Mouse (Mus musculus) liver, embryonic 14.5 days (tissue): ENCODE measurements at regions not wholly inside any gene's neighbourhood (a gene's known extent, or its start where the extent isn't known, plus 50 kb on each side); places are given as distances from the start of the nearest gene placed in this dataset.

Experiments
- ATAC-seq: fragments of 200-750 bp; cut with Nextera tagmentation; 2 replicates; pipeline ENCODE4 v1.8.0; 2017; ENCODE audit warnings: moderate number of reproducible peaks, mild to moderate bottlenecking, moderate library complexity; ENCODE audit not compliant: insufficient read depth
- DNase-seq, 3 experiments: peaks; one replicate each; pipeline ENCODE4 v3.0.0-alpha.2; 2012 to 2013; ENCODE audit warnings: low read depth in 3 of 3, low spot score in 3 of 3
- H3K27ac ChIP-seq: fragments of 300-500 bp; sonication (generic); 2 replicates; pipeline ENCODE4 v1.5.1; 2014; ENCODE audit warnings: moderate library complexity, mild to moderate bottlenecking, control low read depth, inconsistent platforms
- H3K27me3 ChIP-seq: fragments of 300-500 bp; sonication (generic); 2 replicates; pipeline ENCODE4 v1.6.1; 2014; ENCODE audit warnings: mild to moderate bottlenecking, low read length, moderate library complexity; ENCODE audit not compliant: control insufficient read depth, insufficient read depth
- H3K36me3 ChIP-seq: fragments of 300-500 bp; sonication (generic); replicated peaks from 2 replicates; pipeline ENCODE4 v1.6.1; 2014; ENCODE audit warnings: low read depth; ENCODE audit not compliant: control insufficient read depth, insufficient read depth
- H3K4me1 ChIP-seq, 2 experiments: fragments of 200-500 bp in 1 of 2; fragments of 300-500 bp in 1 of 2; sonication (generic) in 1 of 2; replicated peaks; 2 replicates each; pipeline ENCODE4 v1.6.1; 2012 to 2014; ENCODE audit warnings: antibody characterized with exemption in 1 of 2, inconsistent platforms in 1 of 2, low read length in 1 of 2; ENCODE audit not compliant: control insufficient read depth in 2 of 2, insufficient read depth in 2 of 2
- H3K4me2 ChIP-seq: fragments of 300-500 bp; sonication (generic); 2 replicates; pipeline ENCODE4 v1.6.1; 2014; ENCODE audit warnings: low read depth, mild to moderate bottlenecking, control low read depth, moderate library complexity
- H3K4me3 ChIP-seq, 2 experiments: fragments of 200-500 bp in 1 of 2; fragments of 300-500 bp in 1 of 2; sonication (generic) in 1 of 2; 2 replicates each; pipeline ENCODE4 v1.5.1; 2012 to 2014; ENCODE audit warnings: low read depth in 2 of 2, low read length in 2 of 2, mild to moderate bottlenecking in 2 of 2, control low read depth in 1 of 2, inconsistent platforms in 1 of 2, moderate library complexity in 1 of 2; ENCODE audit not compliant: insufficient read depth in 1 of 2
- H3K9ac ChIP-seq: fragments of 300-500 bp; sonication (generic); replicated peaks from 2 replicates; pipeline ENCODE4 v1.6.1; 2014; ENCODE audit warnings: mild to moderate bottlenecking, control low read depth, moderate library complexity
- H3K9me3 ChIP-seq: fragments of 300-500 bp; sonication (generic); 2 replicates; pipeline ENCODE4 v1.6.1; 2016; ENCODE audit warnings: low read length, mixed read lengths; ENCODE audit not compliant: control insufficient read depth
- CTCF ChIP-seq: IDR thresholded peaks from 2 replicates; pipeline ENCODE4 v1.5.1; 2016; ENCODE audit warnings: antibody characterized with exemption, low read depth, control low read depth
- EP300 ChIP-seq: IDR thresholded peaks from 2 replicates; pipeline ENCODE4 v1.6.1; 2016; ENCODE audit warnings: antibody characterized with exemption, low read depth
- WGBS: fragments of 180-500 bp; shearing (Covaris S2); extraction: QIAGEN DNeasy Blood & Tissue Kit; methylation state at CpG from one replicate; pipeline ENCODE4 v1.1.7; 2014; ENCODE audit not compliant: insufficient replicate concordance; 5-methylcytosine and 5-hydroxymethylcytosine counted together

DNA sequence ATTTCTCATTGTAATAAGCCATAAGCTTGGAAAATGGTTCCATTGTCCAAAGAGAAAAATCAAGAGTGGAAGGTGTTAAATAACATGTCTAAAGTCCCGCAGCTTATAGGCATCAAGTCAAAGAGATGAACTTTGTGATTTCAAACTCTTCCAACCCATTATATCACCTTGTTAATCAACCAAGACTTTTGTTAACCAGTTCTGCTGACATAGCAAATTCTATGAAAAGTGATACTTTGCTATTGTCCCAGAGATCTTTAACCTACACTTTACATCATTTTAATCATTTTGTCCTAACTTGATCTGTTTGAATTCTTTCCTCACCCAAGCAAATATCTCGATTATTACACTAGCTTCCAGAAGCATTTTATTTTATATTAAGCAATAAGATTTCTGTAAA is 1045.2 kb upstream of the Tenm2 start:
- Histone ChIP-seq H3K4me1 (no peaks in the 10 kb centered on the region), H3K36me3 (no peaks in the 10 kb centered on the region), H3K27me3 (no peaks in the 10 kb centered on the region), H3K9me3 (no peaks in the 10 kb centered on the region), H3K4me3 (no peak overlapping the region), H3K27ac (no peak overlapping the region), H3K4me2 (no peak overlapping the region), H3K9ac (no peak overlapping the region)
- ATAC-seq (no peak), DNase-seq (no peak)
- WGBS, result 54% methylated on average over 2 of the region's 2 CpGs
- no peak for TF ChIP-seq EP300
- no peak for TF ChIP-seq CTCF
